Mouse (Mus musculus): Measurements from ENCODE around the gene Snapc3. TPM values are rescaled to one million over a fixed set of nuclear protein-coding genes. Genes with fewer than 3 reads are reported as not detected.
"Not testable (repeated sequence)": the region's sequence is repeated elsewhere in the genome, so short reads cannot be mapped to it uniquely, and the experiment has no call there.

The Snapc3 gene
- total RNA-seq, 2 experiments from 2014 or later = 33.1 to 41.7 TPM

- DNase-seq (ENCODE audit: extremely low spot score in 1 of 2, low spot score in 1 of 2) = no peak
Measured at GRCm38 (mm10) chr4:83489121-83489520, 71.6 kb downstream of the Snapc3 start.

GRCm38 (mm10) chr4:83493112-83493511, 75.6 kb downstream of the Snapc3 start:
- DNase-seq (ENCODE audit: extremely low spot score in 1 of 2, low spot score in 1 of 2) = no peak

GRCm38 (mm10) chr4:83497013-83497412, 79.5 kb downstream of the Snapc3 start:
- DNase-seq (ENCODE audit: extremely low spot score in 1 of 2, low spot score in 1 of 2) = not testable (repeated sequence)

- DNase-seq (ENCODE audit: extremely low spot score in 1 of 2, low spot score in 1 of 2) = no peak
Measured at GRCm38 (mm10) chr4:83500154-83501036, 82.9 kb downstream of the Snapc3 start.

GRCm38 (mm10) chr4:83501037-83501430, 83.5 kb downstream of the Snapc3 start:
- DNase-seq (ENCODE audit: extremely low spot score in 1 of 2, low spot score in 1 of 2) = no peak

- no peak for DNase-seq (ENCODE audit: extremely low spot score in 1 of 2, low spot score in 1 of 2)
Measured at GRCm38 (mm10) chr4:83509600-83509999, 92.1 kb downstream of the Snapc3 start.

GRCm38 (mm10) chr4:83511083-83511482, 93.6 kb downstream of the Snapc3 start:
- DNase-seq (ENCODE audit: extremely low spot score in 1 of 2, low spot score in 1 of 2) = no peak

GRCm38 (mm10) chr4:83512217-83512616, 94.7 kb downstream of the Snapc3 start:
- DNase-seq (ENCODE audit: extremely low spot score in 1 of 2, low spot score in 1 of 2) = no peak

- no peak for DNase-seq (ENCODE audit: extremely low spot score in 1 of 2, low spot score in 1 of 2)
Measured at GRCm38 (mm10) chr4:83512644-83513043, 95.1 kb downstream of the Snapc3 start.

GRCm38 (mm10) chr4:83514183-83514582, 96.7 kb downstream of the Snapc3 start:
- no peak for DNase-seq (ENCODE audit: extremely low spot score in 1 of 2, low spot score in 1 of 2)

- no peak for DNase-seq (ENCODE audit: extremely low spot score in 1 of 2, low spot score in 1 of 2)
Measured at GRCm38 (mm10) chr4:83514976-83515669, 97.6 kb downstream of the Snapc3 start.

GRCm38 (mm10) chr4:83516144-83516543, 98.6 kb downstream of the Snapc3 start:
- DNase-seq (ENCODE audit: extremely low spot score in 1 of 2, low spot score in 1 of 2) = not testable (repeated sequence)

Other genes with a start within 250 kb of the Snapc3 start
- 10 to 100 TPM; 33.6 to 35.9 TPM for gene Ttc39b, start 93.5 kb upstream of the Snapc3 start, total RNA-seq (2021)
- 100 to 1,000 TPM; 194 to 208 TPM for gene Psip1, start 68.7 kb downstream of the Snapc3 start, total RNA-seq (2021)
- 1 to 10 TPM; 3.0 TPM for gene Ccdc171, start 107.8 kb downstream of the Snapc3 start, total RNA-seq (2021)